Mouse (Mus musculus) heart, embryonic 16.5 days (tissue): Measurements from ENCODE around the gene Fdxr. TPM values are rescaled to one million over a fixed set of nuclear protein-coding genes. Genes with fewer than 3 reads are reported as not detected.

ENCODE experiments used
- ATAC-seq: fragments of 200-750 bp; cut with Nextera tagmentation; replicated peaks from 2 replicates; pipeline ENCODE4 v1.8.0; 2017; ENCODE audit warnings: moderate number of reproducible peaks; ENCODE audit not compliant: insufficient read depth, low FRiP score; ENCODE audit errors: extremely low read depth
- H3K27ac ChIP-seq: fragments of 300-500 bp; sonication (generic); 2 replicates; pipeline ENCODE4 v1.5.1; 2014; ENCODE audit warnings: mild to moderate bottlenecking, low read length, control low read depth, moderate library complexity
- H3K27me3 ChIP-seq: fragments of 300-500 bp; sonication (generic); 2 replicates; pipeline ENCODE4 v1.6.1; 2014; ENCODE audit warnings: low read length, mixed read lengths; ENCODE audit not compliant: control insufficient read depth, insufficient read depth
- H3K36me3 ChIP-seq: fragments of 300-500 bp; sonication (generic); 2 replicates; pipeline ENCODE4 v1.6.1; 2014; ENCODE audit not compliant: control insufficient read depth, insufficient read depth
- H3K4me1 ChIP-seq: fragments of 300-500 bp; sonication (generic); 2 replicates; pipeline ENCODE4 v1.6.1; 2014; ENCODE audit warnings: low read length, mixed read lengths; ENCODE audit not compliant: control insufficient read depth, insufficient read depth
- H3K4me2 ChIP-seq: fragments of 300-500 bp; sonication (generic); 2 replicates; pipeline ENCODE4 v1.6.1; 2014; ENCODE audit warnings: low read depth, mild to moderate bottlenecking, control low read depth, low read length
- H3K4me3 ChIP-seq: fragments of 300-500 bp; sonication (generic); 2 replicates; pipeline ENCODE4 v1.5.1; 2014; ENCODE audit warnings: mild to moderate bottlenecking, control low read depth, low read length
- H3K9ac ChIP-seq: fragments of 300-500 bp; sonication (generic); 2 replicates; pipeline ENCODE4 v1.6.1; 2014; ENCODE audit warnings: low read length, control low read depth
- H3K9me3 ChIP-seq: fragments of 300-500 bp; sonication (generic); replicated peaks from 2 replicates; pipeline ENCODE4 v1.6.1; 2016; ENCODE audit warnings: low read length; ENCODE audit not compliant: control insufficient read depth
- WGBS: fragments of 180-500 bp; shearing (Covaris S2); extraction: QIAGEN DNeasy Blood & Tissue Kit; methylation state at CpG from one replicate; pipeline ENCODE4 v1.1.7; 2014; 5-methylcytosine and 5-hydroxymethylcytosine counted together
- microRNA-seq: library from miRNA; unstranded; fragments of <30 nt; microRNA quantifications from one replicate; pipeline ENCODE4, GENCODE M21; 2017
- polyA plus RNA-seq: library from polyadenylated mRNA; unstranded; fragments of >200 nt; fragmentation: Nextera tagmentation; extraction: Ambion mirVana; gene quantifications from 2 replicates; pipeline ENCODE4 v1.2.1, GENCODE M21; 2015

Fdxr gene
- polyA plus RNA-seq, 1 experiment from 2014 or later = 14.7 TPM

DNA sequence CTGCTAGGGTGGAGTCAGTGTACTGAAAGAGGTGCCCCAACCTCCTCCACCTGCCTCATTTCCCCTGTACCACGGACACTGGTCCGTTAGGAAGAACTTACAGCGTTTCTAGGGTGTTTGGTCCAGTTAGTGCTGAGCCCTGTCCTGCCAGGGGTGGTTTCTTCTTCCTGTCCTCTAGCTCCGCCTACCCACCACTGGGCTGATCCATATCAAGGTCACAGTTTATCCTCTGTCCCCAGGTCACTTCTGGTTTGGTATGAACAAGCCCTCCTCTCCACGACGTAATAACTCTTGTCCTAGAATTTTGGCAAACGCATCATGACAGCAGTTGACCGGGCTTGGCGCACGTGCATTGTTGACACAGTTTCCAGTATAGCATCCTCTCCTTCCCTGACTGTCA lies 57.2 kb downstream of the Fdxr start:
- Histone ChIP-seq H3K9ac (peak overlapping the region; percentile 6; the same call in 1 of the 2 replicates), H3K27ac (peak overlapping the region; percentile 41), H3K4me3 (no peak overlapping the region), H3K36me3 (no peaks in the 10 kb centered on the region), H3K9me3 (no peaks in the 10 kb centered on the region), H3K4me1 (peaks cover 63% of the 10 kb centered on the region), H3K4me2 (no peak overlapping the region; the same call in 1 of the 2 replicates), H3K27me3 (no peaks in the 10 kb centered on the region)
- ATAC-seq = no peak
- WGBS = 79% methylated on average over 10 of the region's 10 CpGs

DNA sequence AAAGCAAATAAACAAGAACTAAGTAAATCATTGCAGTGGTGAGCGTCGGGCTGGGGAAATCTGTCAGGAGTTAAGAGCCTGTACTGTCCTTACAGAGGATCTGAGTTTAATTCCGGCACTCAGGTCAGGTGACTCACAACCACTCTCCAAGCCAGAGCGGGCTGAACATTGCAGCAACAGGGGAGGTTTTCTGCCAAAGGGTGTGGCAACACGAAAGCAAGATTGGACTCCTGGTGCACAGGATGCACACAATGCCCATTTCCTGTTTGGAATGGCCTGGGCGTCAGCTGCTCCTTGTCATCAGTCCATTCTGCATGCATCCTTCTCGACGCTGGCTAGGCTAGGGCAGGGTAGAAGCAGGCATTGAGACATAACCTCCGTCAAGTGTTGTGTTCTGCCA lies 57.6 kb downstream of the Fdxr start:
- H3K9ac ChIP-seq = peak overlapping the region; percentile 6; the same call in 1 of the 2 replicates
- no peaks in the 10 kb centered on the region for H3K27me3 ChIP-seq
- WGBS = 22% methylated on average over 9 of the region's 9 CpGs
- H3K9me3 ChIP-seq = no peaks in the 10 kb centered on the region
- peak overlapping the region; percentile 41 for H3K27ac ChIP-seq
- no peak overlapping the region; the same call in 1 of the 2 replicates for H3K4me2 ChIP-seq
- ATAC-seq = peak; percentile 10; the same call in 1 of the 2 replicates
- no peak overlapping the region for H3K4me3 ChIP-seq
- no peaks in the 10 kb centered on the region for H3K36me3 ChIP-seq
- peaks cover 59% of the 10 kb centered on the region for H3K4me1 ChIP-seq

Small RNAs within 50 kb of the gene (microRNA-seq; reads per million reads assigned to microRNA genes)
- not detected for gene Gm25837

Other genes starting within 250 kb of the Fdxr start
- not detected in 2 replicates for gene Cd300ld5, start 239.3 kb downstream of the Fdxr start, polyA plus RNA-seq
- gene Cd300ld3, start 228.6 kb downstream of the Fdxr start, polyA plus RNA-seq = not detected in 2 replicates
- gene Cd300e, start 214.9 kb downstream of the Fdxr start, polyA plus RNA-seq = not detected in 2 replicates
- 1.8 and 3.7 TPM in 2 replicates for gene Rab37, start 185.6 kb downstream of the Fdxr start, polyA plus RNA-seq
- 0.72 and 0.87 TPM in 2 replicates for gene Cd300lf, start 143.1 kb downstream of the Fdxr start, polyA plus RNA-seq
- gene Slc9a3r1, start 113.7 kb downstream of the Fdxr start, polyA plus RNA-seq = 34.2 and 51.7 TPM in 2 replicates
- 6.6 and 7.1 TPM in 2 replicates for gene Tmem104, start 89.6 kb downstream of the Fdxr start, polyA plus RNA-seq
- 18.6 and 20.8 TPM in 2 replicates for gene Nat9, start 89.2 kb downstream of the Fdxr start, polyA plus RNA-seq
- gene Grin2c, start 9.8 kb downstream of the Fdxr start, polyA plus RNA-seq = 0.07 and 0.21 TPM in 2 replicates
- 0.59 and 0.74 TPM in 2 replicates for gene Fads6, start 20.6 kb upstream of the Fdxr start, polyA plus RNA-seq
- not detected in 2 replicates for gene Otop2, start 30.1 kb upstream of the Fdxr start, polyA plus RNA-seq
- gene Ush1g, start 45.0 kb upstream of the Fdxr start, polyA plus RNA-seq = 0.26 and 0.32 TPM in 2 replicates
- not detected in 2 replicates for gene Otop3, start 57.7 kb upstream of the Fdxr start, polyA plus RNA-seq
- 8.5 and 9.2 TPM in 2 replicates for gene Hid1, start 90.7 kb upstream of the Fdxr start, polyA plus RNA-seq
- gene Cdr2l, start 104.9 kb upstream of the Fdxr start, polyA plus RNA-seq = 7.0 and 7.5 TPM in 2 replicates
- 175 and 179 TPM in 2 replicates for gene Mrpl58, start 126.7 kb upstream of the Fdxr start, polyA plus RNA-seq
- gene Atp5h, start 142.9 kb upstream of the Fdxr start, polyA plus RNA-seq = 1,945 and 2,019 TPM in 2 replicates
- gene Kctd2, start 143.1 kb upstream of the Fdxr start, polyA plus RNA-seq = 3.9 and 12.6 TPM in 2 replicates
- 0.12 and 0.14 TPM in 2 replicates for gene Trim80, start 163.5 kb upstream of the Fdxr start, polyA plus RNA-seq
- gene Slc16a5, start 185.4 kb upstream of the Fdxr start, polyA plus RNA-seq = 4.1 and 12.9 TPM in 2 replicates
- 5.4 and 6.2 TPM in 2 replicates for gene Armc7, start 198.6 kb upstream of the Fdxr start, polyA plus RNA-seq
- gene Nt5c, start 214.8 kb upstream of the Fdxr start, polyA plus RNA-seq = 60.1 and 64.9 TPM in 2 replicates
- gene Jpt1, start 237.3 kb upstream of the Fdxr start, polyA plus RNA-seq = 523 and 525 TPM in 2 replicates